Mouse (Mus musculus) heart, adult 2 months (tissue): Measurements from ENCODE around the gene Trak1.
A peak's percentile ranks its signal among the peaks of the same experiment; 100 is the strongest.

Source experiments
- CTCF ChIP-seq: fragments of 200-600 bp; IDR thresholded peaks from 2 replicates; pipeline ENCODE4 v1.8.1; 2022; ENCODE audit warnings: antibody characterized with exemption, mild to moderate bottlenecking, moderate library complexity
- POLR2A ChIP-seq: fragments of 200-500 bp; IDR thresholded peaks from 2 replicates; pipeline ENCODE4 v1.6.1; 2011; ENCODE audit warnings: mild to moderate bottlenecking, low read depth, low read length, control low read depth; ENCODE audit not compliant: insufficient read depth

- peak; percentile 70 for TF ChIP-seq POLR2A
- TF ChIP-seq CTCF: peak; percentile 14; the same call in 1 of the 2 replicates
Measured at GRCm38 (mm10) chr9:121314541-121315152, 17.3 kb downstream of the Trak1 start.
